Mouse (Mus musculus): Measurements from ENCODE around the gene Fzd2. TPM values are rescaled to one million over a fixed set of nuclear protein-coding genes. Genes with fewer than 3 reads are reported as not detected.
A peak's percentile ranks its signal among the peaks of the same experiment; 100 is the strongest.

Gene Fzd2
- polyA plus RNA-seq, 1 experiment from 2014 or later: 53.3 TPM

- Histone ChIP-seq H3K4me3 (ENCODE audit: low read depth, low read length) (no peak overlapping the region), H3K9me3 (replicated peaks; ENCODE audit: control insufficient read depth, low read length) (no peaks in the 10 kb centered on the region), H3K36me3 (replicated peaks; ENCODE audit: control insufficient read depth, insufficient read depth, low read depth, low read length) (no peaks in the 10 kb centered on the region), H3K4me1 (ENCODE audit: control insufficient read depth, insufficient read depth, low read length) (no peaks in the 10 kb centered on the region), H3K4me2 (ENCODE audit: low read depth, low read length) (no peak overlapping the region), H3K27ac (replicated peaks; ENCODE audit: low read depth, low read length) (no peak overlapping the region), H3K9ac (replicated peaks; ENCODE audit: low read length) (no peak overlapping the region), H3K27me3 (ENCODE audit: control insufficient read depth, insufficient read depth, low read length) (no peaks in the 10 kb centered on the region)
- ATAC-seq (replicated peaks; ENCODE audit: insufficient number of reproducible peaks, low FRiP score, low TSS enrichment, low read depth) (no peak), DNase-seq (ENCODE audit: low spot score) (no peak)
Measured at GRCm38 (mm10) chr11:102565741-102566140, 38.5 kb upstream of the Fzd2 start.

DNA sequence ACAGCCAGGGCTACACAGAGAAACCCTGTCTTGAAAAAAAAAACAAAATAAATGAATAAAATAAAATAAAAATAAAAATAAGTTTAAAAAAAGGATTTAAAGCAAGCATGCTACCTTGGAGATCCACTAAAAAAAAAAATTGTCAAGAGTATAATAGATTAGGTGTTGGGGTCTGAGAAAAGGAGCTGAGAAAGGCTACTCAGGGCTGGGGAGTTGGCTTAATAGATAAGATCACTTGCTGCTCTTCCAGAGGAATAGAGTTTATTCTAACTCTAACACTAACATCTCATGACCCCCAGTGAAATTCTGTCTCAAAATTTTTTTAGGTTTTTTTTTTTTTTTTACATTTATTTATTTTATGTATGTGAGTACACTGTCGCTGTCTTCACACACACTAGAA is 37.9 kb upstream of the Fzd2 start:
- Histone ChIP-seq H3K27me3 (ENCODE audit: control insufficient read depth, insufficient read depth, low read length) (no peaks in the 10 kb centered on the region), H3K4me1 (ENCODE audit: control insufficient read depth, insufficient read depth, low read length) (no peaks in the 10 kb centered on the region), H3K9me3 (replicated peaks; ENCODE audit: control insufficient read depth, low read length) (no peaks in the 10 kb centered on the region), H3K36me3 (replicated peaks; ENCODE audit: control insufficient read depth, insufficient read depth, low read depth, low read length) (no peaks in the 10 kb centered on the region), H3K9ac (replicated peaks; ENCODE audit: low read length) (no peak overlapping the region), H3K27ac (replicated peaks; ENCODE audit: low read depth, low read length) (no peak overlapping the region), H3K4me2 (ENCODE audit: low read depth, low read length) (no peak overlapping the region), H3K4me3 (ENCODE audit: low read depth, low read length) (no peak overlapping the region)
- ATAC-seq (replicated peaks; ENCODE audit: insufficient number of reproducible peaks, low FRiP score, low TSS enrichment, low read depth) (no peak), DNase-seq (ENCODE audit: low spot score) (no peak)
- whole genome bisulfite sequencing: 93% methylated on average over 1 of the region's 1 CpGs

DNA sequence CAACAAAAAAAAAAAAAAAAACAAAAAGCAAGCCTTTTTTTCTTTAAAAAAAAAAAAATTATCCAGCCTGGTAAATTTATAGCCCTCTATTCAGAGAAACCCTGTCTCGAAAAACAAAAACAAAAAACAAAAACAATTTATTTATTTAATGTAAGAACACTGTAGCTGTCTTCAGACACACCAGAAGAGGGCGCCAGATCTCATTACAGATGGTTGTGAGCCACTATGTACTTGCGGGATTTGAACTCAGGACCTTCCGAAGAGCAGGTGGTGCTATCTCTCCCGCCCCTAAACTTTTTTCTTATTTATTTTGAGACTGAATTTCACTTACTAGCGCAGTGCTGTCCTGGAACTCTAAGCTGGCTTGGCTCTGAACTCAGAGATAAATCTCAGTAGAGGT is 37.0 kb upstream of the Fzd2 start:
- Histone ChIP-seq H3K9ac (replicated peaks; ENCODE audit: low read length) (no peak overlapping the region), H3K36me3 (replicated peaks; ENCODE audit: control insufficient read depth, insufficient read depth, low read depth, low read length) (no peaks in the 10 kb centered on the region), H3K4me1 (ENCODE audit: control insufficient read depth, insufficient read depth, low read length) (no peaks in the 10 kb centered on the region), H3K4me3 (ENCODE audit: low read depth, low read length) (no peak overlapping the region), H3K9me3 (replicated peaks; ENCODE audit: control insufficient read depth, low read length) (no peaks in the 10 kb centered on the region), H3K4me2 (ENCODE audit: low read depth, low read length) (no peak overlapping the region), H3K27ac (replicated peaks; ENCODE audit: low read depth, low read length) (no peak overlapping the region), H3K27me3 (ENCODE audit: control insufficient read depth, insufficient read depth, low read length) (no peaks in the 10 kb centered on the region)
- no peak for ATAC-seq (replicated peaks; ENCODE audit: insufficient number of reproducible peaks, low FRiP score, low TSS enrichment, low read depth)
- 86% methylated on average over 6 of the region's 6 CpGs for WGBS
- DNase-seq (ENCODE audit: low spot score): no peak

DNA sequence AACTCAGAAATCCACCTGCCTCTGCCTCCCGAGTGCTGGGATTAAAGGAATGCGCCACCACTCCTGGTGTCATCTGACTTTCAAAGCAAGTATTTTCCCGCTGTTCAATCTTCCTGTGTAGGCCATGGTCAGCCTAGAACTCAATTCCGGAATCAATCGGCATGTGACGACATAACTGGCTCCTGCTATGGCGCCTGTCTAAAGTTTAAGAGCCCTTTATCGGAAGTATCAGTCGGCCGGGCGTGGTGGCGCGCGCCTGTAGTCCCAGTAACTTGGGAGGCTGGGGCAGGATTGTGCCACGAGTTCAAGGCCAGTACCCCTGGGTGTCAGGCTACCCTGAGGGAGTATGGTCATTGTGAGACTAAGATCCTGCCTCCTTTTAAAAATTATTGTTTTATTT is 36.5 kb upstream of the Fzd2 start:
- 98% methylated on average over 15 of the region's 15 CpGs for WGBS
- H3K27ac ChIP-seq (replicated peaks; ENCODE audit: low read depth, low read length): no peak overlapping the region
- H3K9me3 ChIP-seq (replicated peaks; ENCODE audit: control insufficient read depth, low read length): no peaks in the 10 kb centered on the region
- no peak overlapping the region for H3K4me3 ChIP-seq (ENCODE audit: low read depth, low read length)
- DNase-seq (ENCODE audit: low spot score): no peak
- H3K4me1 ChIP-seq (ENCODE audit: control insufficient read depth, insufficient read depth, low read length): no peaks in the 10 kb centered on the region
- no peak for ATAC-seq (replicated peaks; ENCODE audit: insufficient number of reproducible peaks, low FRiP score, low TSS enrichment, low read depth)
- no peak overlapping the region for H3K4me2 ChIP-seq (ENCODE audit: low read depth, low read length)
- H3K27me3 ChIP-seq (ENCODE audit: control insufficient read depth, insufficient read depth, low read length): no peaks in the 10 kb centered on the region
- H3K36me3 ChIP-seq (replicated peaks; ENCODE audit: control insufficient read depth, insufficient read depth, low read depth, low read length): no peaks in the 10 kb centered on the region
- H3K9ac ChIP-seq (replicated peaks; ENCODE audit: low read length): no peak overlapping the region

GRCm38 (mm10) chr11:102568191-102568590 is 36.0 kb upstream of the Fzd2 start:
- Histone ChIP-seq H3K4me3 (ENCODE audit: low read depth, low read length) (no peak overlapping the region), H3K27ac (replicated peaks; ENCODE audit: low read depth, low read length) (no peak overlapping the region), H3K4me2 (ENCODE audit: low read depth, low read length) (no peak overlapping the region), H3K9ac (replicated peaks; ENCODE audit: low read length) (no peak overlapping the region), H3K27me3 (ENCODE audit: control insufficient read depth, insufficient read depth, low read length) (no peaks in the 10 kb centered on the region), H3K4me1 (ENCODE audit: control insufficient read depth, insufficient read depth, low read length) (no peaks in the 10 kb centered on the region), H3K9me3 (replicated peaks; ENCODE audit: control insufficient read depth, low read length) (no peaks in the 10 kb centered on the region), H3K36me3 (replicated peaks; ENCODE audit: control insufficient read depth, insufficient read depth, low read depth, low read length) (no peaks in the 10 kb centered on the region)
- whole genome bisulfite sequencing: 81% methylated on average over 12 of the region's 12 CpGs
- DNase-seq (ENCODE audit: low spot score): no peak
- ATAC-seq (replicated peaks; ENCODE audit: insufficient number of reproducible peaks, low FRiP score, low TSS enrichment, low read depth): no peak

GRCm38 (mm10) chr11:102568756-102569377 is 35.3 kb upstream of the Fzd2 start:
- WGBS: 81% methylated on average over 7 of the region's 7 CpGs
- Histone ChIP-seq H3K4me1 (ENCODE audit: control insufficient read depth, insufficient read depth, low read length) (no peaks in the 10 kb centered on the region), H3K9me3 (replicated peaks; ENCODE audit: control insufficient read depth, low read length) (no peaks in the 10 kb centered on the region), H3K9ac (replicated peaks; ENCODE audit: low read length) (no peak overlapping the region), H3K4me3 (ENCODE audit: low read depth, low read length) (no peak overlapping the region), H3K27me3 (ENCODE audit: control insufficient read depth, insufficient read depth, low read length) (no peaks in the 10 kb centered on the region), H3K4me2 (ENCODE audit: low read depth, low read length) (no peak overlapping the region), H3K27ac (replicated peaks; ENCODE audit: low read depth, low read length) (no peak overlapping the region), H3K36me3 (replicated peaks; ENCODE audit: control insufficient read depth, insufficient read depth, low read depth, low read length) (no peaks in the 10 kb centered on the region)
- ATAC-seq (replicated peaks; ENCODE audit: insufficient number of reproducible peaks, low FRiP score, low TSS enrichment, low read depth) (no peak), DNase-seq (ENCODE audit: low spot score) (no peak)

GRCm38 (mm10) chr11:102572866-102573663 is 31.1 kb upstream of the Fzd2 start:
- 5% methylated on average over 18 of the region's 18 CpGs for WGBS
- Histone ChIP-seq H3K36me3 (replicated peaks; ENCODE audit: control insufficient read depth, insufficient read depth, low read depth, low read length) (no peaks in the 10 kb centered on the region), H3K4me1 (ENCODE audit: control insufficient read depth, insufficient read depth, low read length) (no peaks in the 10 kb centered on the region), H3K4me3 (ENCODE audit: low read depth, low read length) (peak overlapping the region; percentile 25), H3K9me3 (replicated peaks; ENCODE audit: control insufficient read depth, low read length) (no peaks in the 10 kb centered on the region), H3K27me3 (ENCODE audit: control insufficient read depth, insufficient read depth, low read length) (no peaks in the 10 kb centered on the region), H3K9ac (replicated peaks; ENCODE audit: low read length) (peak overlapping the region; percentile 62), H3K27ac (replicated peaks; ENCODE audit: low read depth, low read length) (no peak overlapping the region), H3K4me2 (ENCODE audit: low read depth, low read length) (peak overlapping the region; percentile 58)
- ATAC-seq (replicated peaks; ENCODE audit: insufficient number of reproducible peaks, low FRiP score, low TSS enrichment, low read depth): peak; percentile 54; the same call in 1 of the 2 replicates
- DNase-seq (ENCODE audit: low spot score): peak; percentile 98

DNA sequence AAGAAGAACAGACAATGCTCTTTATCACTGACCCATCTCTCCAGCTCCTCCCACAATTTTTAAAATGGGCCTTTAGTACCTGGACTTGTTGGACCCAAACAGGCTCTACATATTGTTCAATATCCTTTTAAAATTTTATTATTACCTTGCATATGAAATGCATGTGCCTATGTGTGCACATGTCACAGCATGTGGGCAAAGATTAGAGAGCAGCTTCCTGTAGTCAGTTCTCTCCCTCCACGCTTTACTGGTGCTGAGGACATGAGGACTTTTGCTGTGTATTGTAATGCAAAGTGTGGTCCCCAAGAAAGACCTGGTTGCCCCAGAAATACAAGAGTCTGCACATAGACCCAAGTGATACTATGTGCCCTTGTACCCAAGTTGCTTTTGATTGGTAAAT is 29.2 kb upstream of the Fzd2 start:
- H3K4me3 ChIP-seq (ENCODE audit: low read depth, low read length): no peak overlapping the region
- no peak for ATAC-seq (replicated peaks; ENCODE audit: insufficient number of reproducible peaks, low FRiP score, low TSS enrichment, low read depth)
- H3K4me2 ChIP-seq (ENCODE audit: low read depth, low read length): no peak overlapping the region
- no peaks in the 10 kb centered on the region for H3K27me3 ChIP-seq (ENCODE audit: control insufficient read depth, insufficient read depth, low read length)
- H3K27ac ChIP-seq (replicated peaks; ENCODE audit: low read depth, low read length): no peak overlapping the region
- no peak for DNase-seq (ENCODE audit: low spot score)
- no peaks in the 10 kb centered on the region for H3K36me3 ChIP-seq (replicated peaks; ENCODE audit: control insufficient read depth, insufficient read depth, low read depth, low read length)
- H3K9ac ChIP-seq (replicated peaks; ENCODE audit: low read length): no peak overlapping the region
- no peaks in the 10 kb centered on the region for H3K9me3 ChIP-seq (replicated peaks; ENCODE audit: control insufficient read depth, low read length)
- 69% methylated on average over 1 of the region's 1 CpGs for WGBS
- no peaks in the 10 kb centered on the region for H3K4me1 ChIP-seq (ENCODE audit: control insufficient read depth, insufficient read depth, low read length)

All from embryonic facial prominence, embryonic 11.5 days (tissue).